Mouse (Mus musculus): ENCODE measurements around the gene AI481877. TPM values are rescaled to one million over a fixed set of nuclear protein-coding genes. Genes with fewer than 3 reads are reported as not detected.
A peak's percentile ranks its signal among the peaks of the same experiment; 100 is the strongest.

The AI481877 gene
- total and polyA plus RNA-seq, 3 experiments: not detected

DNA sequence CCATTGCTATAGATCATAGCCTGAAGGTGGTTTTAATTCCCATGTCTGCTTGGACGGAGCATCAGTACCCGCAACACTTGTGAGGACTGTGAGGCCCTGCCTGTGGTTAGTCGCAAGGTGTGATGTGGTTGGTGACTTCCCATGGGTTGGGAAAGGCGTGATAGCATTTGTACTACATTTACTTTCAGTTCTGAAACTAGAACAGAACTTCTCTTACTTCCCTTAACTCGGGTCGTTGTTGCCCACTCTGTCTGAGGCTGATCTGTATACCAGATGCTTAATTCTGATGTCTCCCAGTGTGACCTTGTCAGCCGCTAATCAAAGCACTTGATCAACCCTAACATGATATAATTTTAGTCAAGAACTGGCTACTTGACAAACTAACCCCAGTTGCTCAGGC lies 129.6 kb downstream of the AI481877 start:
- Histone ChIP-seq H3K9me3 (replicated peaks; ENCODE audit: low read length) (no peaks in the 10 kb centered on the region), H3K36me3 (replicated peaks in 1 of 2; ENCODE audit: control insufficient read depth in 1 of 2, insufficient read depth in 1 of 2, low read length in 1 of 2) (peaks cover 2 to 12% of the 10 kb centered on the region in 2 experiments), H3K9ac (ENCODE audit: insufficient read depth, low read depth) (no peak overlapping the region), H3K4me1 (ENCODE audit: control insufficient read depth in 1 of 2, insufficient read depth in 2 of 2) (peaks cover 18 to 60% of the 10 kb centered on the region in 2 experiments), H3K27ac (ENCODE audit: insufficient read depth, low read depth) (no peak overlapping the region), H3K27me3 (replicated peaks) (no peaks in the 10 kb centered on the region), H3K4me3 (replicated peaks in 1 of 3; ENCODE audit: low read depth in 2 of 3, low read length in 2 of 3, poor library complexity in 1 of 3) (peak overlapping the region in 1 of 3 experiments; percentile 18), H3K4me2 (ENCODE audit: insufficient read depth, low read depth, poor library complexity, severe bottlenecking) (peak overlapping the region; percentile 71), H3K79me2 (replicated peaks; ENCODE audit: control insufficient read depth, extremely low read depth, insufficient read depth, poor library complexity, severe bottlenecking) (peaks cover 11% of the 10 kb centered on the region)
- TF ChIP-seq ZMIZ1 (IDR thresholded peaks at IDR 0.05; ENCODE audit: low read depth, low read length): no peak
- TF ChIP-seq UBTF (IDR thresholded peaks at IDR 0.05; ENCODE audit: low read depth, low read length): no peak
- TF ChIP-seq CTCF (conservative IDR thresholded peaks at IDR 0.05 in 1 of 2, IDR thresholded peaks at IDR 0.05 in 1 of 2; ENCODE audit: low read depth in 2 of 2, low read length in 2 of 2): no peak
- no peak for TF ChIP-seq ELF1 (IDR thresholded peaks at IDR 0.05; ENCODE audit: low read depth, low read length)
- TF ChIP-seq MAZ (IDR thresholded peaks at IDR 0.05; ENCODE audit: low read depth, low read length): no peak
- no peak for TF ChIP-seq ZC3H11A (IDR thresholded peaks at IDR 0.05; ENCODE audit: low read depth, low read length)
- TF ChIP-seq HCFC1 (IDR thresholded peaks at IDR 0.05; ENCODE audit: low read depth, low read length): no peak
- no peak for TF ChIP-seq CHD2 (IDR thresholded peaks at IDR 0.05; ENCODE audit: low read length)
- TF ChIP-seq MEF2A (IDR thresholded peaks at IDR 0.05; ENCODE audit: borderline replicate concordance, low read depth, low read length): no peak
- TF ChIP-seq MAFK (IDR thresholded peaks at IDR 0.05; ENCODE audit: insufficient replicate concordance, low read length): no peak
- peak; percentile 70 for TF ChIP-seq IRF4 (IDR thresholded peaks at IDR 0.05; ENCODE audit: low read depth, low read length)
- no peak for TF ChIP-seq E2F4 (IDR thresholded peaks at IDR 0.05; ENCODE audit: insufficient replicate concordance, low read depth, low read length)
- 0 out of 2 replicates have a peak, but pooled peaks have one; percentile 30 for TF ChIP-seq ETS1 (conservative IDR thresholded peaks at IDR 0.05; ENCODE audit: low read depth, low read length)
- no peak for TF ChIP-seq POLR2AphosphoS2 (IDR thresholded peaks at IDR 0.05; ENCODE audit: low read depth, low read length)
- no peak for TF ChIP-seq SMC3 (IDR thresholded peaks at IDR 0.05; ENCODE audit: low read depth, low read length)
- TF ChIP-seq RCOR1 (conservative IDR thresholded peaks at IDR 0.05; ENCODE audit: low read depth, low read length): no peak
- no peak for TF ChIP-seq ZKSCAN1 (IDR thresholded peaks at IDR 0.05; ENCODE audit: borderline replicate concordance, low read depth, low read length)
- peak; percentile 60 for TF ChIP-seq EP300 (IDR thresholded peaks at IDR 0.05; ENCODE audit: low read length)
- TF ChIP-seq KAT2A (IDR thresholded peaks at IDR 0.05; ENCODE audit: insufficient replicate concordance, low read length): no peak
- TF ChIP-seq ZNF384 (IDR thresholded peaks at IDR 0.05; ENCODE audit: low read depth, low read length): no peak
- peak; percentile 71 for TF ChIP-seq BHLHE40 (IDR thresholded peaks at IDR 0.05; ENCODE audit: low read depth, low read length)
- no peak for TF ChIP-seq CHD1 (IDR thresholded peaks at IDR 0.05; ENCODE audit: low read depth, low read length)
- no peak for TF ChIP-seq MXI1 (IDR thresholded peaks at IDR 0.05; ENCODE audit: low read depth, low read length)
- TF ChIP-seq MYC (IDR thresholded peaks at IDR 0.05; ENCODE audit: low read depth, low read length): no peak
- no peak for TF ChIP-seq JUND (conservative IDR thresholded peaks at IDR 0.05; ENCODE audit: low read depth, low read length)
- no peak for TF ChIP-seq GABPA (IDR thresholded peaks at IDR 0.05; ENCODE audit: insufficient replicate concordance, low read depth, low read length)
- TF ChIP-seq RAD21 (IDR thresholded peaks at IDR 0.05; ENCODE audit: low read depth, low read length): no peak
- TF ChIP-seq POLR2A (IDR thresholded peaks at IDR 0.05; ENCODE audit: low read depth, low read length): no peak
- TF ChIP-seq TBP (conservative IDR thresholded peaks at IDR 0.05; ENCODE audit: low read depth, low read length): no peak
- no peak for TF ChIP-seq TCF12 (IDR thresholded peaks at IDR 0.05; ENCODE audit: low read depth, low read length)
- dilution Hi-C loops (cut with MboI; ENCODE audit: extremely low pct_ligation_motif_present, extremely low pct_unique_long_range_greater_than_20kb, low sequenced_read_pairs): no loop called here
- no peak for DNase-seq (ENCODE audit: extremely low read depth)
- in situ Hi-C loops (cut with MboI; ENCODE audit: low pct_ligation_motif_present, low pct_unique_long_range_greater_than_20kb, low sequenced_read_pairs): no loop called here

Data from CH12.LX (cell line).